Mouse (Mus musculus): ENCODE data around the gene Gnb4.

DNA sequence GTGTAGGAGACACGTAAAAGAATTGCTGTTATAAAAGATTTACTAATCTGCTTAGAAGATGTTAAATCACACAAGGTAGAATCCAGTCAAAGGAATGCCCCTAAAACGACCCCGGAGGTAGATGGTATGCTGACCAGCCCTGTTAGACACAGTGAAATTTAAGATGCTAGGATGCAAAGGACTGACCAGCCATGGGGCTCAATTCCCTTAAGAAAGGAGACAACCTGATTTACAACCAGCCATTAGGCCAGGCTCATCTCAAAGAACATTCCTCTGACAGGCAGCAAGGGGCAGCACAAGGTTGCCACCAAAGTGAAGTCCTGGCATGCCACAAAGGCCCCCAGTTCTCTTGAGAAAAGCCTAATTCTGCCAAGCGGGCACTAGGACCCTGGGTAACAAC is 21.3 kb downstream of the Gnb4 start:
- TF ChIP-seq POLR2A (IDR thresholded peaks at IDR 0.05; ENCODE audit: control insufficient read depth, low read depth, low read length) = no peak
- TF ChIP-seq CTCF (IDR thresholded peaks at IDR 0.05; ENCODE audit: control insufficient read depth, insufficient read depth, insufficient replicate concordance, low read depth, low read length) = no peak

All from testis, adult 2 months (tissue).